Mouse (Mus musculus) olfactory bulb, adult 2 months (tissue): ENCODE measurements at regions not wholly inside any gene's neighbourhood (a gene's known extent, or its start where the extent isn't known, plus 50 kb on each side); places are given as distances from the start of the nearest gene placed in this dataset.

Experiments
- H3K27ac ChIP-seq: fragments of 200-500 bp; 2 replicates; pipeline ENCODE4 v1.5.1; 2012; ENCODE audit warnings: low read depth, low read length; ENCODE audit not compliant: insufficient read depth
- H3K4me1 ChIP-seq: fragments of 200-500 bp; 2 replicates; pipeline ENCODE4 v1.6.1; 2012; ENCODE audit warnings: low read length; ENCODE audit not compliant: control insufficient read depth, insufficient read depth
- H3K4me3 ChIP-seq: fragments of 200-500 bp; 2 replicates; pipeline ENCODE4 v1.5.1; 2012; ENCODE audit warnings: mild to moderate bottlenecking, low read depth, low read length, moderate library complexity; ENCODE audit not compliant: insufficient read depth
- CTCF ChIP-seq: fragments of 200-500 bp; IDR thresholded peaks from 2 replicates; pipeline ENCODE4 v1.5.1; 2012; ENCODE audit warnings: low read depth, mild to moderate bottlenecking, low read length, moderate library complexity; ENCODE audit not compliant: insufficient read depth
- POLR2A ChIP-seq: fragments of 200-500 bp; IDR thresholded peaks from 2 replicates; pipeline ENCODE4 v1.6.1; 2012; ENCODE audit warnings: mild to moderate bottlenecking, low read depth, low read length, moderate library complexity; ENCODE audit not compliant: insufficient read depth
- WGBS: fragments of 180-500 bp; shearing (Covaris S2); methylation state at CpG from one replicate; pipeline ENCODE4 v1.1.7; 2018; 5-methylcytosine and 5-hydroxymethylcytosine counted together

- no peak for TF ChIP-seq POLR2A
- no peak for TF ChIP-seq CTCF
- Histone ChIP-seq H3K4me1 (no peaks in the 10 kb centered on the region), H3K27ac (no peak overlapping the region), H3K4me3 (no peak overlapping the region)
- 71% methylated on average over 4 of the region's 4 CpGs for WGBS
Observed at GRCm38 (mm10) chr16:68017672-68018071, 397.0 kb upstream of the Cadm2 start.

- no peak for TF ChIP-seq POLR2A
- no peak for TF ChIP-seq CTCF
- WGBS: 86% methylated on average over 4 of the region's 4 CpGs
Observed at GRCm38 (mm10) chr16:67989671-67990070, 369.0 kb upstream of the Cadm2 start.

GRCm38 (mm10) chr16:67976565-67976964 lies 355.9 kb upstream of the Cadm2 start:
- H3K4me1 ChIP-seq: no peaks in the 10 kb centered on the region
- TF ChIP-seq CTCF (no peak), POLR2A (no peak)

More at GRCm38 (mm10) chr16:67989671-67990070, 369.0 kb upstream of the Cadm2 start:
- Histone ChIP-seq H3K4me1 (no peaks in the 10 kb centered on the region), H3K27ac (no peak overlapping the region), H3K4me3 (no peak overlapping the region)

GRCm38 (mm10) chr16:67968311-67969145 lies 347.8 kb upstream of the Cadm2 start:
- Histone ChIP-seq H3K27ac (no peak overlapping the region), H3K4me3 (no peak overlapping the region), H3K4me1 (no peaks in the 10 kb centered on the region)
- 55% methylated on average over 11 of the region's 11 CpGs for WGBS
- no peak for TF ChIP-seq POLR2A
- no peak for TF ChIP-seq CTCF

More at GRCm38 (mm10) chr16:67976565-67976964, 355.9 kb upstream of the Cadm2 start:
- Histone ChIP-seq H3K4me3 (no peak overlapping the region), H3K27ac (no peak overlapping the region)

GRCm38 (mm10) chr16:67949112-67949511 lies 328.4 kb upstream of the Cadm2 start:
- H3K4me3 ChIP-seq: no peak overlapping the region
- H3K27ac ChIP-seq: no peak overlapping the region
- no peaks in the 10 kb centered on the region for H3K4me1 ChIP-seq
- TF ChIP-seq CTCF (no peak), POLR2A (no peak)

GRCm38 (mm10) chr16:67944406-67944805 lies 323.7 kb upstream of the Cadm2 start:
- WGBS: 80% methylated on average over 3 of the region's 3 CpGs
- H3K27ac ChIP-seq: no peak overlapping the region
- no peaks in the 10 kb centered on the region for H3K4me1 ChIP-seq
- TF ChIP-seq CTCF (no peak), POLR2A (no peak)
- H3K4me3 ChIP-seq: no peak overlapping the region

GRCm38 (mm10) chr16:67919175-67919574 lies 298.5 kb upstream of the Cadm2 start:
- no peak for TF ChIP-seq CTCF
- no peak for TF ChIP-seq POLR2A
- H3K27ac ChIP-seq: no peak overlapping the region
- WGBS: 71% methylated on average over 2 of the region's 2 CpGs
- H3K4me3 ChIP-seq: no peak overlapping the region
- no peaks in the 10 kb centered on the region for H3K4me1 ChIP-seq

GRCm38 (mm10) chr16:67871304-67872022 lies 250.8 kb upstream of the Cadm2 start:
- H3K27ac ChIP-seq: no peak overlapping the region
- no peaks in the 10 kb centered on the region for H3K4me1 ChIP-seq
- 16% methylated on average over 1 of the region's 1 CpGs for WGBS
- H3K4me3 ChIP-seq: no peak overlapping the region
- no peak for TF ChIP-seq CTCF
- TF ChIP-seq POLR2A: no peak

- 9% methylated on average over 2 of the region's 2 CpGs for WGBS
- Histone ChIP-seq H3K4me1 (no peaks in the 10 kb centered on the region), H3K4me3 (no peak overlapping the region), H3K27ac (peak overlapping the region; percentile 95)
- TF ChIP-seq CTCF (no peak), POLR2A (no peak)
Observed at GRCm38 (mm10) chr16:67850201-67850600, 229.5 kb upstream of the Cadm2 start.
